Mouse (Mus musculus): Measurements from ENCODE around the gene Homez. TPM values are rescaled to one million over a fixed set of nuclear protein-coding genes. Genes with fewer than 3 reads are reported as not detected.

Gene Homez
- total and polyA plus RNA-seq, 3 experiments: 4.1 to 18.8 (median 12.1) TPM

DNA sequence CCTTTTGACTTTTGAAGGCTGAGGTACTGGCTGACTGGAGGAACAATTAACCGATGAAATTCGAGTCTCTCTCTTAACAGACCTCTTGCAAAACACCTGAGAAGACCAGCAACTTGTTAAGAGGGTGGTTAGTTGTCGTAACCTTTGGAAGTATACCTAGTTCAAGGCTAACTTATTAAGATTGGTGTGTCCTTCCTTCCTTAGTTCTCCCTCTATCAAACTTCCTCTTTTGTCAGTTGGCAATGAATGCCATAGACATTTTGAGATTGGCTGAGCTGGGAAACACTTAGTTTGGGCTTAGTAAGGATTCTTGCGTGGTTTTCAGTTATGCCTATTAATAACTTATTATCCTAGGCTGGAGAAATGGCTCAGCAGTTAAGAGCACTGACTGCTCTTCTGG, 2.7 kb downstream of the Homez start:
- DNase-seq: no peak

DNA sequence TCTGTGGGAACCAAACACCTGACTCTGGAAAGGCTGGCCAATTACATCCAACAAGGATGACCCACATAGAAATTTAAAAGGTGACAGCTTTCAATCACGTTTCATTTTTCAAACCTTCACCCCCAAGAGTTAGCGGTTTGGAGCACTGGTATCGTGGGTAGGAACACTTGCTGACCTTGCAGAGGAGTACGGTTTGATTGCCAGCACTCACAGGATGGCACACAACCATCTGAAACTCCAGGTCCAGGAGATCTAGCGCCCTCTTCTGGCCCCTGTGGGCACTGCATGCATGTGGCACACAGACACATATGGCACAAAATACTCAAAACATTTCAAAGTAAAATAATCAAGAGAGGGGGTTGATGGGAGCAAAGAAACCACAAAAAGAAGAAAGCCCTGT, 3.8 kb downstream of the Homez start:
- no peak for DNase-seq

DNA sequence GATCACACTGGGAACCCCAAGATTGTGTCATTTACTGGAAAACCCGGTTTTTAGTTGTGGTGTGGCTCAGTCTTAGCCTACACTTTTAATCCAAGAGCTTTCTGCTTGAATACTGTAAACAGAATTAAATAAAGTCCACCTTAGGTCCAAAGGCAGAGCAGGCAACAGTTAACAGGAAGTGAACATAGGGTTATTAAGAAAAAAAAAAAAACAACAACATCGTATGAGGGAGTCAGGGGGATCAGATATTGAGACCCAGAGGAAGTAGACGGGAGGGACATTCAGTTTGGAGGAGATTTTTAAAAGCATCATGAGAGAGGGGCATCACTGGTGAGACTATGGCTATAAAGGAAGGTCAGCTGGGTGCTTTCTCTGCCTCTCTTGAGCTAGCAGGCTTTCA, 4.5 kb downstream of the Homez start:
- no peak for DNase-seq

DNA sequence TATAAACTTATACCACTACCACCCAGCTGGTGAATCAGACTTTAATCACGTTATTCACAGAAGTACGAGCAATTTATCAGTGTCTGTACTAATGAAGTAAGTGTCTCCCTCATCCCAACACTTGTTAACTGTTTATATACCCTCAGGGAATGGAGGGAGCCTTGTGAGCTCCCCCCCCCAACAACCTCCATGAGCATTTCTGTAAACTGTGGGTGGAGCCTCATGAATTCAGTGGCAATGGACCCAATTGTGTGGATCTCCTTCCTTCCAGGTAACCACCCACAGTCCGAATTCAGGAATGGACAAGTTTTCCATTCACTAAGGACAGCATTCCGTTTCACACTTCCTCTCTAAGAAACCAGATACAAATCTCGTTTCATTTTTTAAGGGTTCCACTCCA, 5.1 kb downstream of the Homez start:
- no peak for DNase-seq

DNA sequence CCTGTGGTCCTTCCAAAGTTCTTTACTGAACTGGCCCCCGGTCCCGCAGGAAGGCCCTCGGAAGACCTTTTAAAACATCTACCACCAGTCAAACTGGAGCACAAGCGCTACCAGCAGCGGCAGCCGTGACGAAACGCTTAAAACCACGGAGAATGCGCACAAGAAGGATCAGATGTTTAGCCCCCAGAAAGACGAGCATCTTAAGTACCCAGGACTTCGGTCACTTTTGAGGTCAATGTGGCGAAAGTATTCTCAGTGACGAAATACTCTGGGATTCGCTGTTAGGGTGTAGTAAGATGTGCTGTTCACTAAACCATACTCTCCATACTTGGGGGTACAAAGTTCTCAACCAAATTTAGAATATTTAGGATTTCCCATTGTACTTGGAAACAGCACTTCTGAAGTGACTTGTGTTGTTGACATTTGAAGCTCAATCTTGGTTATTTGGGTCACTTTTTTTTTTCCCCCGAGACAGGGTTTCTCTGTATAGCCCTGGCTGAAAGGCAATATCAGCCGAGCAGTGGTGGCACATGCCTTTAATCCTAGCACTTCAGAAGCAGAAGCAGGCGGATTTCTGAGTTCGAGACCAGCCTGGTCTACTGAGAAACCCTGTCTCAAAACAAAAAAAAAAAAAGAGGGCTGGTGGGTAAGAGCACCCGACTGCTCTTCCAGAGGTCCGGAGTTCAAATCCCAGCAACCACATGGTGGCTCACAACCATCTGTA, 6.3 kb downstream of the Homez start:
- no peak for DNase-seq

DNA sequence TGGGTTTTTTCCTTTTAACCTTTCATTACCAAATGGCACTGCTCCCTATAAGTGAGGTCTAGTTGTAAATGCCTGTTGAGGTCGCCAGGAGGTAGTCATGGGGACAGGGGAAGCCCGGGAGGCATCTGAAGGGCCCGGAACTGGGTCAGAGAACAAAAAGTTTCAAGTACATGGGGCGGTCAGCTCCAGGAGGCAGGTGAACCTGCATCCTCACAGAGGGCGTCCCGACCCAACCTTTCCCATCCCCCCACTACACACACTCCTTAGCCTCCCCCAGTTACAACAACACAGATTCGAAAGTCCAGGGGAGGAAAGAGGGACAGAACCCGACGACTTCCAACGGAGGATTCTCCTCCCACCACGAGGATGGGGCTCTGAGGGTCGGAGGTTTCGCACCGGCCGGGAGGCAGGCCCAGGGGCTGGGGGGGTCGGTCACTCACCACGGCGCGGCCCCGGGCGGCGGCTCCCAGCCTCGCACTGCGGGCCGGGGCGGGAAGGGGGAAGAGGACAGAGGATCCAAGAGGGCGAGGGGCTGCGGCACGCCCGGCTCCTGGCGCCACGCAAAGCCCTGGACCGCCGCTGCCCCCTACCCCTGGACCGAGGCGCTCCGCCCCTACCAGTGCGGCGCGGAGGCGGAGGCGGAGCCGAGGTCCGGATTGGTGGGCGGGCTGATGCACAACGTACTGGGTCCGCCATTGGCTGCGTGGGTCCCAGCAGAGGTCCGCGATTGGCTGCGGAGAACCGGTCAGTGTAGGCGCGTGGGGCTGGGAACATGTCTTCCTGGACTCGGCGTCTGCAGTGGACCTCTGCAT, 7.1 kb downstream of the Homez start:
- DNase-seq: peak; percentile 96

DNA sequence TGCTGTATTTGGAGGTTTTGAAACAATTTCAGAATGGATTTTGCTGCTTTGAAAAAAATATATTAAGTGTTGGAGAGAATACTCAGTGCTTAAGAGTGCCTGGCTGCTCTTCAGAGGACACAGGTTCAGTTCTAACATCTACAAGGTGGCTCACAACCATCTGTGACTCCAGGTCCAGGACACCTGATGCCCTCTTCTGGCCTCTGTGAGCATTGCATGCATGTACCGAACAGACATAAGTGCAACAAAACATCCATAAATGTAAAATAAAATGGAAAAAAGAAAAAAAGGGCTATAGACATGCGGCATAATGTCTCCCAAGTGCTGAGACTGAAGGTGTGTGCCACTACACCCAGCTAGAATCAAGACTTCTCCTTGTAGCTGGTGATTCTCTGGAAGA, 10.2 kb downstream of the Homez start:
- DNase-seq: peak; percentile 52

DNA sequence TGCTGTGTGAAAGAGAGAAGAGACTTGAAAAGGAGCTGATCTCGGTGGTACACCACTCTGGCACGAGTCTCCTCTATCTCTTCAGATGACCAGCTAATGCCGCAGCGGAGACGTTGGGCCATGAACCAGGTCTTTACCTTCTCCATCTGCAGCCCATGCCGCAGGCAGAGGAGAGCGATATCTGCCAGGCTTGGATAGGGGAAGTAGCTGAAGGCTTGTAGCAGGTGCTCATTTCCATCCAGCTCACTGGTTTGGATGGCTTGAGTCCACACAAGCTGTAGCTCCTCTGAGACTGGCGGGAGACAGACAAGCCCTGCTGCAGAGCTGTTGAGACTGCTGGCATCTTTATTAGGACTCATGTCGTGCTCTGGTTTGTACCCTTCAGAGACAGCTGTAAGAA, 12.9 kb downstream of the Homez start:
- no peak for DNase-seq

DNA sequence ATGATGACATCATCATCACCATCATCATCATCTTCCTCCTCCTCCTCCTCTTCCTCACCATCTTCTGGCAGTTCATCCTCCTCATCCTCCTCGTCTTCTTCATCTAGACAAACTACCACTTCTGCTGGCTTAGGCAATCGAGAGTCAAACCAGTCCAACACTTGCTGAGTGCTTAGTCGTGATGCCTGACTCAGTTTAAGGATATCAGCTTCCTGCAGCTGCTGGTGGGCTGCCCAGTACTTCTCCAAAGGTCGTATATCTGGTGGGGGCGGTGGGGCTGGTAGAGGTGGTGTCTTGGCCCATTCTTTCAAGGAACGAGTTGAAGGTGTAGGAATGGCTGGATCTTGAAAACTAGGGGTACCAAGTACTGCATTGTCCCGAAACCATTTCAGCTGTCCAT, 14.1 kb downstream of the Homez start:
- DNase-seq: no peak

DNA sequence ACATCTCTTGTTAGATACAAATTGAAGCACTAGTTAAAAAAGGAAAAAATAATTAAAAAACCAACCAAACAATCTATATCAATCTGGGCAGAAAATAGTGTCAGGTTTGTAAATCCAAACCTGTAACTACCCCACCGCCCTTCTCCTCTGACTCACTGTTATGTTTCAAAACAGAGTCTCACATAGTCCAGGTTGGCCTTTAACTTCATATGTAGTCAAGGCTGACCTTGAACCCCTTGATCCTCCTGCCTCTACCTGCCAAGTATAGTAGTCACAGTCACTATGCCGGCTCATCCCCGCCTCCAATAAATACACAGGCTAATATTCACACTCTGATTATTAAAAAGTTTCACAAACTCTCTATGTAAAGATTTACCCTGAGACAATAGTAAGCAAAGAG, 15.0 kb downstream of the Homez start:
- DNase-seq: no peak

DNA sequence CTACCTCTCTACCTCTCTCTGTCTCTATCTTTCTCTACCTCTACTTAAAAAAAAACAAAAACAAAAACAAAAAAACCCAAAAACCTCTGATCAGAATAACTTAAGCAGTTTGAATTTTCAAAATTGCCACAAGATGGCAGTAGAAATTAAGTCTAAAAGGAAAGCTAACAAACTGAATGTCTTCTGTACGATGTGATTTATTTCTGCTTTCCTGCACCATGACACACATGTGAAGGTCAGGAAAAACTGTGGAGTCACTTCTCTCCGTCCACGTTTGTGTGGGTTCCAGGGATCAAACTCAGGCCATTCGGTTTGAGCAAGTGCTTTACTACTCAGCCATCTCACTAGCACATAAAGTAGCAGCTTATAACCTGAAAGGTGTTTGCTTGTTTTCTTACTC, 27.3 kb downstream of the Homez start:
- DNase-seq: peak; percentile 64

DNA sequence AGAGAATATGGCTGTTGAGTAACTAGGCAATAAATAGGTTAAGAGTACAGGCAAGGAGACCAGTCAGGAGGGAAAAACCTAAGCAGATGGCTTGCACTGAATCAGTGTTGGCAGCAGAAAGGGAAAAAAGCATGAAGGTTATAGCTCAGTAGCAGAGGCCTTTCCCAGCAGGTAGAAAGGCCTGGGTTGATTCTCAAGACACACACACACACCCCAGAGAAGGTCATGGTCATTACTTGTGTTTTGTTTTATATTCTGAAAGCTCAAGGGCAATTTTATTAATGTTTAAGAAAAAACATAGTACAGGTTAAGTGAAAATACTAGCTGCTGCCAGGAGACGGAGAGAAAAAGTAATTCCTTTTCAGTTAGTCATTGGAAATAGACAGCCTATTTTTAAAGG, 47.0 kb downstream of the Homez start:
- DNase-seq: peak; percentile 12

DNA sequence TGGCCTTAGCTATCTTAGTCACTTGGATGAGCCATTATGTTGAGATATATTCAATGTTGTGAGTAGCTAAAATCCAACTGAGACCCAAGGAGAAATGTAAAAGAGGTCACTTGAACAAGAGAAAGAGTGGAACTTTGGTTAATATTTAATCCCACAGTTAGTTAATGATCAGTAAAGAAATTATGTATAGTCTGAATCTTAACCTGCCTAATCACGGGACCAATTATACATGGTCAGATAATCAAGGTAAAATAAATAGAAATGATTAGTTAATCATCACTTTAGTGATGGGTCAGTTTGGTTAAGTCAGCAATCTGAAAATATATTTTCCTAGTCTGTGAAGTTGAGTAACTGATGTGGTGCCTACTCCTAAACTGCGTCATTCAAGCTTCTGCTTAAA, 48.5 kb downstream of the Homez start:
- no peak for DNase-seq

DNA sequence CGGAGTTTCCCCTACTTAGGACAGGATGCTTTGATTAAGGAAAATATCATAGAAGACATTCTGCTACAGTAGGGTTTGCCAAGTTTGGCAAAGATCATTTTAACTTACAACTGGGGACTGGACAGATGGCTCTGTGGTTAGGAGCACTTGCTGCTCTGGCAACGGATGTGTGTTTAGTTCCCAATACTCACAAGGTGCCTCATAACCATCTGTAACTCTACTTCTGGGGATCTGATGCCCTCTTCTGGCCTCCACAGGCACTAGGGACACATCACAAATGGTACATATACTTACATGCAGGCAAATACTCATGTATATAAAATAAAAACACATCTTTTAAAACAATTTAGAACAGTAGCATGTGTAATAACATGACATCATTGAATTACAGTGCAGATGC, 53.0 kb downstream of the Homez start:
- peak; percentile 42 for DNase-seq

DNA sequence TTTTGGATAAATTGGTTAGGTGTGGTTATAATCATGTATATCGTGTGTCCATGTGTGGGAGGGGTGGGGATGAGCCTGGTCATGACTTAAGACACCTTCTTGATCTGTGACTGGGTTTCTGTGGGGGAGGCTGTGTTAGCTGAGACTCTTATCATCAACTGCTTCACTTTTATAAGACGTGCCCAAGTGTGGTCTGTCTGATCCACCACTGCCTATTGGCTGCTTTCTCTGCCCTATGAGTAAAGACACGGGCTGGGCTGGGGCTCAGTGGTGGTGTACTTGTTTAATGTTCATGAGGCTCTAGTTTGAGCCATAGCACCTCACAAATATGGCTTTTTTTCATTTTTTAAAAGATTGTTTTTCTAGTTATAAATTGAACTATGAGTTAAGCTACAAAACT, 55.0 kb downstream of the Homez start:
- no peak for DNase-seq

DNA sequence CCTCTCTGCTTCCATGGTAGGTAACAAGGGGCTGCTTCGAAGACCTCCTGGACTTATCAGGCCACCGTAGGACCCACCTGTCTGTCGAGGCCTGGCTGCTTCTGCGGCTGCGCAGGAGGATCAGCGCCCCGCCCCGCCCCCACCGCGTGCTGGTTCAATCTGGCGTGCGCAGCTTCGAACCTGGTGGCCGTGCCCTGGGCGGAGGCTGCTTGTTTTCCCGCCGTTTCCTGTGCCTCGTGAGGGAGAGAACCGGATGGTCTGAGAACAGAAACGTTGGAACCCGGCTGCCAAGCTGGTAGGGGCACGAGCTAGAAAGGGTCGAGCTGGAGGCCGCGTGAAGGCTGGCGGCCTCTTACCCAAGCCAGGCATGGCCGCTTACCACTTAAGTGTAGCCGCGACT, 56.8 kb downstream of the Homez start, which contains the start of gene Rnf212b:
Rnf212b (plus strand) TSS at position 151 of the 400 bp plus-strand sequence.
- no peak for DNase-seq

DNA sequence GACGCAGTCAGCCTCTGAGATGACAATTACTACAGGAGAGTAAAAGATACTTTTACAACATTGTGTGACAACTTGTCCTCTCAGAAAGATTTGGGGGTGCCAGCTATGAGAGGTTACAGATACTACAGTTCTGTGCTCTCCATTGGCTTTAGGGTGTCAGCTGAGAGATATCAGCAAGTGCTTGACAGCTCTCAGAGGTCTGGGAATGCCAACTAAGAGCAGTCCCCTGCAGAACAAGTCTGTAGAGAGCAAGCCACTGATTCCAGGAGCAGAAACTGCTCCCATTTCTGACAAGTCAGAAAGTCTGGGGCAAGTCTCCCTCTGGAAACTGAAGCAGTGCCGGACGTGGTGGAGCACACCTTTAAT, 61.1 kb downstream of the Homez start:
- DNase-seq: no peak

DNA sequence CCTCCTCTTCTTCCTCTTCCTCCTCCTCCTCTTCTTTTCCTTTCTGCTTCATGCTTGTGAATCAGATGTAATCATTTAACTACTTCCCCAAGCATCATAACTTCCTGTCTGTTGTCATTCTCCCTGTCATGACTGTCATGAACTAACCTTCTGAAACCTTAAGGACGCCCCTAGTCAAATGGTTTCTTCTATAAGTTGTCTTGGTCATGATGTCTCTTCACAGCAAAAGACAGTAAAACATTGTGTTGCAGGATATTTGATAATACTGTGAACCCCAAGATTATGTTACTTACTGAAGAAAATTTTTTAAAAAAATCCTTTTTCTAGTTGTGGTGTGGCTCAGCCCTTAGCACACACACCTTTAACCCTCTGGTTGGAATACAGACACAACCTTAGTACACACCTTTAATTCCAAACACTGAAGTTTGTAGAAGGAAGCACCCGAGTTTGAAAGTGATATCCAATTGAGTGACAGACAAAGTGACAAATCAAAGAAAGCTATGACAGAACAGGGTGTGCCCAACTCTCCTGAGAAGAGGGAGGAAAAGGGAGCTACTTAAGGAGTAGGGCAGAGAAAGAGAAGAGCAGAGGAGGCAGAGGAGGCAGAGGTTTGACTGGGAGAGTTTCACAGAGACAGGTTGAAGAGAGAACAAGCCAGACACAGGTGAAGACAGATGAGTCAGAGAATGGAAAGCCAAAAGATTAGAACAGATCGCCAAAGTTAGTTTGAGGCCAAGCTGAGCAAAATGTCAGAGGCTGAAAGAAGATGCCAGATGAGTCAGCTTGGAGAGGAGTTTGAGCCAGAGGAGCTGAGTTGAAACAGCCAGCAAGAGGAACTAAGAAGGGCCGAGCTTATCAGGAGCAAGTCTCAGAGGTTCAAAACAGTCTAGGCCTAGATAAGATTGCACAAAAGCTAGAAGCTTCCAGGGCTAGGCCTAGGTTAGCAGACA, 61.8 kb downstream of the Homez start:
- peak; percentile 64 for DNase-seq

DNA sequence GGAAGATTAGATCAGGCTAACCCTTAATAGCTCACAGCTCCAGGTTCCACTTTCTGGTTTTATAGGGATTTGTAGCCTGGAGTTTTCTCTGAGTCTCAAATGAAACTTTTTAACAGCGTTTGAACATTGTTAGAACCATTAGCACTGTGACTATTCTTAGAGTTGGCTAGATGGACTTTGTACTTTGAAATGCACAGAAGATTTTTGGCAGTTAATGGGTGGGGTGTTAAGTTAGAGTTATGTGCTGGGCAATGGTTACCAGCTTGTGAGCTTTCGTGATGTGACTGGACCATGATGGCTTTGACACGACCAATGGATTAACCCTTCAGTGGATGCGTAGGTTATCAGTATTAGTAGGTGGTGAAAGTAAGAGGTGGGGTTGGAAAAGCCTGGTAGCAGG, 64.6 kb downstream of the Homez start:
- no peak for DNase-seq
